Comparison of ENCODE assay signal across 8 mouse cellular contexts in genomic region chr13:69459657-69460458, GRCm38 (mm10).
DNase-seq lines count a peak whose midpoint lies in the region; ATAC-seq and TF ChIP-seq lines count a peak whose summit lies in the region.

No protein-coding gene starts in this region.

- H3K9me3 ChIP-seq in forebrain, embryonic 12.5 days, result no peaks in the 10 kb centered on the region
- H3K9me3 ChIP-seq in lung, embryonic 14.5 days (ENCODE audit: low read depth, low read length), result no peaks in the 10 kb centered on the region

- 0 out of 2 replicates have a peak, but pooled peaks cover 3% of the 10 kb centered on the region for H3K4me1 ChIP-seq in forebrain, embryonic 12.5 days
- 0 out of 2 replicates have a peak, but pooled peaks cover 3% of the 10 kb centered on the region for H3K4me1 ChIP-seq in lung, embryonic 14.5 days (ENCODE audit: insufficient read depth)

- 16% methylated on average over 8 of the region's 8 CpGs for WGBS in forebrain, embryonic 12.5 days
- WGBS in lung, embryonic 14.5 days, result 9% methylated on average over 8 of the region's 8 CpGs

- H3K36me3 ChIP-seq in forebrain, embryonic 12.5 days (replicated peaks), result no peaks in the 10 kb centered on the region
- H3K36me3 ChIP-seq in lung, embryonic 14.5 days (ENCODE audit: insufficient read depth), result no peaks in the 10 kb centered on the region

- H3K9ac ChIP-seq in forebrain, embryonic 12.5 days, result no peak overlapping the region
- H3K9ac ChIP-seq in lung, embryonic 14.5 days, result no peak overlapping the region

- no peak overlapping the region for H3K27ac ChIP-seq in forebrain, embryonic 12.5 days
- peak overlapping the region; percentile 44 for H3K27ac ChIP-seq in lung, embryonic 14.5 days (ENCODE audit: low read depth)

- H3K4me2 ChIP-seq in forebrain, embryonic 12.5 days, result no peak overlapping the region
- no peak overlapping the region for H3K4me2 ChIP-seq in lung, embryonic 14.5 days

- peak; percentile 14 for DNase-seq in CD4-positive, CD25-positive, alpha-beta regulatory T cell, adult 2 months (ENCODE audit: low read depth, low spot score)
- peak; percentile 4 for DNase-seq in thymus, postnatal 25 days
- no peak for DNase-seq in thymus, postnatal 36 days
- peak; percentile 65 to 67 for DNase-seq in kidney, postnatal 25 days
- peak; percentile 92 for DNase-seq in lung, embryonic 14.5 days
- DNase-seq in right cerebral cortex, postnatal 4 days, result peak; percentile 88

- H3K27me3 ChIP-seq in forebrain, embryonic 12.5 days, result no peaks in the 10 kb centered on the region
- no peaks in the 10 kb centered on the region for H3K27me3 ChIP-seq in lung, embryonic 14.5 days (ENCODE audit: insufficient read depth, low read length)

- TF ChIP-seq CTCF in lung, embryonic 14.5 days (IDR thresholded peaks at IDR 0.05; ENCODE audit: low read depth), result peak; percentile 91

- H3K4me3 ChIP-seq in forebrain, embryonic 12.5 days (replicated peaks), result no peak overlapping the region
- no peak overlapping the region for H3K4me3 ChIP-seq in lung, embryonic 14.5 days (ENCODE audit: low read depth, low read length)

- no peak for ATAC-seq in CD4-positive, CD25-positive, alpha-beta regulatory T cell, adult 4 months
- peak; percentile 47; the same call in 1 of the 2 replicates for ATAC-seq in forebrain, embryonic 12.5 days (ENCODE audit: low FRiP score)
- ATAC-seq in lung, embryonic 14.5 days (ENCODE audit: insufficient read depth), result peak; percentile 83

Comparison
In these comparisons a context has a peak if more than half of its experiments do, and no peak if none do; other contexts are left out.
1. DNase-seq: peak in CD4-positive, CD25-positive, alpha-beta regulatory T cell, adult 2 months (single experiment), thymus, postnatal 25 days (single experiment), kidney, postnatal 25 days (2 of 2), lung, embryonic 14.5 days (single experiment) and right cerebral cortex, postnatal 4 days (single experiment); none in thymus, postnatal 36 days (0 of 2).